Mouse (Mus musculus): Measurements from ENCODE around the gene Focad.

Gene Focad

GRCm38 (mm10) chr4:88210602-88211001 lies 116.2 kb downstream of the Focad start:
- DNase-seq (ENCODE audit: low read depth): no peak

- DNase-seq (ENCODE audit: low read depth): no peak
Measured at GRCm38 (mm10) chr4:88211200-88211885, 116.9 kb downstream of the Focad start.

GRCm38 (mm10) chr4:88213895-88214294 lies 119.5 kb downstream of the Focad start:
- DNase-seq (ENCODE audit: low read depth): no peak

- DNase-seq (ENCODE audit: low read depth): no peak
Measured at GRCm38 (mm10) chr4:88218286-88218685, 123.9 kb downstream of the Focad start.

GRCm38 (mm10) chr4:88218797-88219196 lies 124.4 kb downstream of the Focad start:
- DNase-seq (ENCODE audit: low read depth): no peak

GRCm38 (mm10) chr4:88231375-88231774 lies 136.9 kb downstream of the Focad start:
- DNase-seq (ENCODE audit: low read depth): no peak

GRCm38 (mm10) chr4:88235941-88236340 lies 141.5 kb downstream of the Focad start:
- DNase-seq (ENCODE audit: low read depth): no peak

GRCm38 (mm10) chr4:88236926-88237756 lies 142.7 kb downstream of the Focad start:
- no peak for DNase-seq (ENCODE audit: low read depth)

GRCm38 (mm10) chr4:88238351-88238750 lies 143.9 kb downstream of the Focad start:
- DNase-seq (ENCODE audit: low read depth): no peak

GRCm38 (mm10) chr4:88243834-88244233 lies 149.4 kb downstream of the Focad start:
- no peak for DNase-seq (ENCODE audit: low read depth)

GRCm38 (mm10) chr4:88245494-88245893 lies 151.1 kb downstream of the Focad start:
- no peak for DNase-seq (ENCODE audit: low read depth)

GRCm38 (mm10) chr4:88261349-88261748 lies 166.9 kb downstream of the Focad start:
- no peak for DNase-seq (ENCODE audit: low read depth)

- no peak for DNase-seq (ENCODE audit: low read depth)
Measured at GRCm38 (mm10) chr4:88264536-88264935, 170.1 kb downstream of the Focad start.

- no peak for DNase-seq (ENCODE audit: low read depth)
Measured at GRCm38 (mm10) chr4:88270408-88271067, 176.1 kb downstream of the Focad start.

- DNase-seq (ENCODE audit: low read depth): no peak
Measured at GRCm38 (mm10) chr4:88275571-88276041, 181.2 kb downstream of the Focad start.

GRCm38 (mm10) chr4:88276058-88276734 lies 181.8 kb downstream of the Focad start:
- no peak for DNase-seq (ENCODE audit: low read depth)

- no peak for DNase-seq (ENCODE audit: low read depth)
Measured at GRCm38 (mm10) chr4:88278524-88278923, 184.1 kb downstream of the Focad start.

- DNase-seq (ENCODE audit: low read depth): peak; percentile 22
Measured at GRCm38 (mm10) chr4:88280536-88280935, 186.1 kb downstream of the Focad start.

GRCm38 (mm10) chr4:88295537-88295936 lies 201.1 kb downstream of the Focad start:
- no peak for DNase-seq (ENCODE audit: low read depth)

GRCm38 (mm10) chr4:88299551-88299950 lies 205.1 kb downstream of the Focad start:
- no peak for DNase-seq (ENCODE audit: low read depth)

GRCm38 (mm10) chr4:88300832-88301621 lies 206.6 kb downstream of the Focad start:
- DNase-seq (ENCODE audit: low read depth): no peak

Data from c-Kit-positive CD71-positive TER-119-negative erythroid progenitor cells, embryonic 14.5 days (primary cell).